Comparison of ENCODE assay signal across 26 mouse cellular contexts in the genomic region with DNA sequence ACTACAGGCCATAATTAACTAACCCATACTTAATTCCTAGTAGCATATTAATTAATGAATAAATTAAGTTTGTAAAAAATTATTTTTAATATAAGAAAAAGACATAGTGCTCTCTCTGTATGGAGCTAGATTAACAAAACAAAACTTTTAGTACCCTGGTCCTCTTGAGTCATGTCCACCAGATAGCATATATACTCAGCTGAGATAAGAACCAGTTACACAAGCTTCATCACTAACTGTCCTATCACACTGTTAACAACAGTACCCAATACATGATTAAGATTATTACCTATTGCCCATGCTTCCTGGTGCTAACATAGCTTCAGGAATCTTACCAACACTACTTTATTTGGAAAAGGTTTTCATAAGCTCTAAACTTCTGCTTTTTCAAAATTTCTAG.
DNase-seq lines count a peak whose midpoint lies in the region; ATAC-seq and TF ChIP-seq lines count a peak whose summit lies in the region.
"Had no signal": no experiment of that assay in that cellular context is flagged by ENCODE, and none has a peak within 500 bp of the region (broad histone marks: within the 10 kb centered on the region; RNA-seq: fewer than 3 reads in every experiment).

No protein-coding gene starts in this region.

- no peaks in the 10 kb centered on the region for H3K27me3 ChIP-seq in liver, embryonic 11.5 days (replicated peaks; ENCODE audit: control insufficient read depth, insufficient read depth, low read length)
- H3K27me3 ChIP-seq in liver, postnatal 0 days (ENCODE audit: insufficient read depth, low read length), result no peaks in the 10 kb centered on the region
- no peaks in the 10 kb centered on the region for H3K27me3 ChIP-seq in MEL (ENCODE audit: control insufficient read depth in 1 of 2, insufficient read depth in 2 of 2, low read length in 2 of 2)
- H3K27me3 ChIP-seq: CH12.LX; embryonic facial prominence, embryonic 13.5 days; embryonic facial prominence, embryonic 15.5 days; forebrain, embryonic 12.5 days had no signal

- H3K9me3 ChIP-seq in liver, embryonic 11.5 days (ENCODE audit: control insufficient read depth, low read length), result no peaks in the 10 kb centered on the region
- no peaks in the 10 kb centered on the region for H3K9me3 ChIP-seq in liver, postnatal 0 days (ENCODE audit: low read length)
- H3K9me3 ChIP-seq in MEL (replicated peaks; ENCODE audit: insufficient read depth, low read length), result no peaks in the 10 kb centered on the region
- H3K9me3 ChIP-seq: embryonic facial prominence, embryonic 13.5 days; embryonic facial prominence, embryonic 15.5 days; forebrain, embryonic 10.5 days; forebrain, embryonic 12.5 days; G1E had no signal

- no peak for TF ChIP-seq EP300 in liver, postnatal 0 days (IDR thresholded peaks at IDR 0.05; ENCODE audit: low read depth)
- no peak for TF ChIP-seq EP300 in MEL (IDR thresholded peaks at IDR 0.05; ENCODE audit: low read depth in 1 of 2, low read length in 2 of 2)

- no peak for TF ChIP-seq CTCF in liver, postnatal 0 days (IDR thresholded peaks at IDR 0.05; ENCODE audit: low read depth)
- TF ChIP-seq CTCF in MEL (IDR thresholded peaks at IDR 0.05 in 2 of 3, conservative IDR thresholded peaks at IDR 0.05 in 1 of 3; ENCODE audit: control insufficient read depth in 1 of 3, insufficient read depth in 1 of 3, low read depth in 2 of 3, low read length in 3 of 3, poor library complexity in 1 of 3, severe bottlenecking in 1 of 3), result no peak

- H3K9ac ChIP-seq in liver, embryonic 11.5 days (ENCODE audit: low read depth, low read length), result no peak overlapping the region
- no peak overlapping the region for H3K9ac ChIP-seq in liver, postnatal 0 days (replicated peaks)
- H3K9ac ChIP-seq in MEL (ENCODE audit: control insufficient read depth, low read depth, low read length, poor library complexity, severe bottlenecking), result no peak overlapping the region
- H3K9ac ChIP-seq: embryonic facial prominence, embryonic 13.5 days; embryonic facial prominence, embryonic 15.5 days; forebrain, embryonic 12.5 days had no signal

- no peak overlapping the region for H3K4me2 ChIP-seq in liver, embryonic 11.5 days
- no peak overlapping the region for H3K4me2 ChIP-seq in liver, postnatal 0 days (ENCODE audit: low read depth, low read length)
- H3K4me2 ChIP-seq: embryonic facial prominence, embryonic 13.5 days; embryonic facial prominence, embryonic 15.5 days; forebrain, embryonic 12.5 days had no signal

- 0 out of 2 replicates have a peak, but pooled peaks cover 2% of the 10 kb centered on the region for H3K4me1 ChIP-seq in liver, embryonic 11.5 days (replicated peaks; ENCODE audit: control insufficient read depth, insufficient read depth, low read length)
- H3K4me1 ChIP-seq in liver, postnatal 0 days (ENCODE audit: insufficient read depth), result no peaks in the 10 kb centered on the region
- peaks cover 2 to 13% of the 10 kb centered on the region in 2 experiments; a peak in 2 of 4 replicates for H3K4me1 ChIP-seq in MEL (ENCODE audit: control insufficient read depth in 1 of 2, insufficient read depth in 2 of 2, low read length in 2 of 2)
- H3K4me1 ChIP-seq: embryonic facial prominence, embryonic 13.5 days; embryonic facial prominence, embryonic 15.5 days; forebrain, embryonic 10.5 days; forebrain, embryonic 12.5 days had no signal

- no peaks in the 10 kb centered on the region for H3K79me2 ChIP-seq in MEL (ENCODE audit: control insufficient read depth, insufficient read depth, low read length, poor library complexity)

- no peak for TF ChIP-seq RAD21 in MEL (IDR thresholded peaks at IDR 0.05; ENCODE audit: low read depth, low read length)

- no peak overlapping the region for H3K27ac ChIP-seq in liver, embryonic 11.5 days (ENCODE audit: low read depth, low read length)
- no peak overlapping the region for H3K27ac ChIP-seq in liver, postnatal 0 days (ENCODE audit: low read depth)
- no peak overlapping the region for H3K27ac ChIP-seq in MEL (ENCODE audit: control insufficient read depth, low read depth, low read length)
- H3K27ac ChIP-seq: embryonic facial prominence, embryonic 13.5 days; embryonic facial prominence, embryonic 15.5 days; forebrain, embryonic 10.5 days; forebrain, embryonic 12.5 days had no signal

- peak; percentile 54; the same call in 1 of the 2 replicates for ATAC-seq in liver, embryonic 11.5 days (replicated peaks; ENCODE audit: low FRiP score)
- ATAC-seq in liver, postnatal 0 days, result no peak
- 0 out of 2 replicates have a peak, but pooled peaks have one; percentile 41 for ATAC-seq in megakaryocyte-erythroid progenitor cell, adult 5-6 weeks (replicated peaks; ENCODE audit: low FRiP score, low TSS enrichment, poor library complexity, severe bottlenecking)
- ATAC-seq: CD4-positive, CD25-positive, alpha-beta regulatory T cell, adult 4 months; forebrain, embryonic 14.5 days; forebrain, embryonic 16.5 days had no signal

- no peak overlapping the region for H3K4me3 ChIP-seq in liver, embryonic 11.5 days (ENCODE audit: low read depth, low read length)
- no peak overlapping the region for H3K4me3 ChIP-seq in liver, postnatal 0 days (ENCODE audit: low read depth, low read length)
- no peak overlapping the region for H3K4me3 ChIP-seq in MEL (ENCODE audit: control insufficient read depth in 1 of 2, insufficient read depth in 1 of 2, low read depth in 2 of 2, low read length in 2 of 2)
- H3K4me3 ChIP-seq: embryonic facial prominence, embryonic 13.5 days; embryonic facial prominence, embryonic 15.5 days; erythroblast, embryonic 14.5 days; forebrain, embryonic 10.5 days; forebrain, embryonic 12.5 days had no signal

- H3K36me3 ChIP-seq in liver, embryonic 11.5 days (ENCODE audit: control insufficient read depth, insufficient read depth, low read length), result no peaks in the 10 kb centered on the region
- peaks cover 3% of the 10 kb centered on the region for H3K36me3 ChIP-seq in liver, postnatal 0 days (replicated peaks; ENCODE audit: insufficient read depth, low read length)
- H3K36me3 ChIP-seq in MEL (ENCODE audit: control insufficient read depth in 1 of 2, insufficient read depth in 2 of 2, low read length in 2 of 2), result peaks cover 2 to 24% of the 10 kb centered on the region in 2 experiments
- H3K36me3 ChIP-seq: embryonic facial prominence, embryonic 13.5 days; embryonic facial prominence, embryonic 15.5 days; forebrain, embryonic 10.5 days; forebrain, embryonic 12.5 days had no signal

- TF ChIP-seq POLR2A in MEL (IDR thresholded peaks at IDR 0.05; ENCODE audit: control insufficient read depth in 1 of 2, insufficient read depth in 1 of 2, low read depth in 1 of 2, low read length in 2 of 2, poor library complexity in 1 of 2), result no peak

- no peak for DNase-seq in liver, embryonic 11.5 days (ENCODE audit: low spot score)
- DNase-seq in liver, postnatal 0 days, result no peak
- peak; percentile 20 for DNase-seq in MEL (ENCODE audit: low read depth, low spot score)
- DNase-seq in ovary, postnatal 36 days (ENCODE audit: low spot score), result no peak
- DNase-seq: adrenal gland, adult 2 months; adrenal gland, postnatal 10 days; adrenal gland, postnatal 25 days; B cell, adult 2 months; cerebellum, adult 11 months; cerebellum, adult 18-20 months; cerebellum, adult 8-10 months; cerebellum, adult 9-11 months; cerebellum, postnatal 14 days; cerebellum, postnatal 36 days; embryo, embryonic 11 days had no signal

TF ChIP-seq in MEL, 35 proteins besides CTCF, POLR2A, EP300 and RAD21:
- TF ChIP-seq POLR2AphosphoS2 (IDR thresholded peaks at IDR 0.05; ENCODE audit: low read length) (no peak), GATA1 (IDR thresholded peaks at IDR 0.05; ENCODE audit: low read depth, low read length) (0 out of 2 replicates have a peak, but pooled peaks have one; percentile 42)
